Comparison of ENCODE assay signal across 8 mouse cellular contexts in genomic region chr8:50292158-50292557, GRCm38 (mm10).
A peak's percentile ranks its signal among the peaks of the same experiment; 100 is the strongest.
DNase-seq lines count a peak whose midpoint lies in the region; ATAC-seq and TF ChIP-seq lines count a peak whose summit lies in the region.

No protein-coding gene starts in this region.

- no peak overlapping the region for H3K4me2 ChIP-seq in forebrain, embryonic 12.5 days
- no peak overlapping the region for H3K4me2 ChIP-seq in forebrain, embryonic 15.5 days (replicated peaks)
- H3K4me2 ChIP-seq in kidney, postnatal 0 days (ENCODE audit: low read length) = peak overlapping the region; percentile 31

- WGBS in forebrain, embryonic 12.5 days = 43% methylated on average over 7 of the region's 7 CpGs
- 36% methylated on average over 7 of the region's 7 CpGs for WGBS in forebrain, embryonic 15.5 days
- 31% methylated on average over 7 of the region's 7 CpGs for WGBS in kidney, postnatal 0 days

- peak; percentile 15 to 64 for DNase-seq in spleen, postnatal 4 days (ENCODE audit: low spot score in 2 of 2)
- DNase-seq in spleen, postnatal 36 days (ENCODE audit: low spot score in 2 of 2) = no peak
- DNase-seq in embryo, embryonic 10 days (ENCODE audit: low spot score) = peak; percentile 56
- peak; percentile 65 for DNase-seq in kidney, postnatal 0 days (ENCODE audit: low spot score)
- DNase-seq in mesoderm, embryonic 11.5 days (ENCODE audit: low read depth, low spot score) = peak; percentile 68
- DNase-seq in thymus, postnatal 14 days = peak; percentile 12

- no peak overlapping the region for H3K27ac ChIP-seq in forebrain, embryonic 12.5 days
- no peak overlapping the region for H3K27ac ChIP-seq in forebrain, embryonic 15.5 days (replicated peaks)
- no peak overlapping the region for H3K27ac ChIP-seq in kidney, postnatal 0 days

- H3K4me3 ChIP-seq in forebrain, embryonic 12.5 days (replicated peaks) = no peak overlapping the region
- no peak overlapping the region for H3K4me3 ChIP-seq in forebrain, embryonic 15.5 days
- no peak overlapping the region for H3K4me3 ChIP-seq in kidney, postnatal 0 days (replicated peaks; ENCODE audit: low read depth, low read length)

- H3K9me3 ChIP-seq in forebrain, embryonic 12.5 days = no peaks in the 10 kb centered on the region
- H3K9me3 ChIP-seq in forebrain, embryonic 15.5 days = no peaks in the 10 kb centered on the region
- H3K9me3 ChIP-seq in kidney, postnatal 0 days (replicated peaks; ENCODE audit: low read length) = no peaks in the 10 kb centered on the region

- TF ChIP-seq CTCF in kidney, postnatal 0 days (IDR thresholded peaks at IDR 0.05; ENCODE audit: low read depth) = peak; percentile 85

- no peaks in the 10 kb centered on the region for H3K27me3 ChIP-seq in forebrain, embryonic 12.5 days
- H3K27me3 ChIP-seq in forebrain, embryonic 15.5 days = no peaks in the 10 kb centered on the region
- H3K27me3 ChIP-seq in kidney, postnatal 0 days (ENCODE audit: insufficient read depth, low read length) = no peaks in the 10 kb centered on the region

- H3K9ac ChIP-seq in forebrain, embryonic 12.5 days = no peak overlapping the region
- no peak overlapping the region for H3K9ac ChIP-seq in forebrain, embryonic 15.5 days (replicated peaks)
- no peak overlapping the region for H3K9ac ChIP-seq in kidney, postnatal 0 days (ENCODE audit: low read depth, low read length)

- peak; percentile 16; the same call in 1 of the 2 replicates for ATAC-seq in forebrain, embryonic 12.5 days (ENCODE audit: low FRiP score)
- ATAC-seq in forebrain, embryonic 15.5 days (replicated peaks) = no peak
- no peak for ATAC-seq in kidney, postnatal 0 days (replicated peaks; ENCODE audit: low FRiP score, low read depth)

- H3K4me1 ChIP-seq in forebrain, embryonic 12.5 days = no peaks in the 10 kb centered on the region
- no peaks in the 10 kb centered on the region for H3K4me1 ChIP-seq in forebrain, embryonic 15.5 days
- H3K4me1 ChIP-seq in kidney, postnatal 0 days (replicated peaks; ENCODE audit: insufficient read depth, low read length) = no peaks in the 10 kb centered on the region

- no peaks in the 10 kb centered on the region for H3K36me3 ChIP-seq in forebrain, embryonic 12.5 days (replicated peaks)
- H3K36me3 ChIP-seq in forebrain, embryonic 15.5 days = no peaks in the 10 kb centered on the region
- no peaks in the 10 kb centered on the region for H3K36me3 ChIP-seq in kidney, postnatal 0 days (ENCODE audit: insufficient read depth, low read length)

Comparison
In these comparisons a context has a peak if more than half of its experiments do, and no peak if none do; other contexts are left out.
1. DNase-seq: peak in spleen, postnatal 4 days (2 of 2), embryo, embryonic 10 days (single experiment), kidney, postnatal 0 days (single experiment), mesoderm, embryonic 11.5 days (single experiment) and thymus, postnatal 14 days (single experiment); none in spleen, postnatal 36 days (0 of 2).